Mouse (Mus musculus): ENCODE data around the gene Gm43552. TPM values are rescaled to one million over a fixed set of nuclear protein-coding genes. Genes with fewer than 3 reads are reported as not detected.

The Gm43552 gene
- polyA plus RNA-seq, 1 experiment from 2014 or later, result not detected

- H3K4me1 ChIP-seq, result peaks cover 8% of the 10 kb centered on the region
- peaks cover 3% of the 10 kb centered on the region; the same call in 1 of the 2 replicates for H3K36me3 ChIP-seq
- H3K9me3 ChIP-seq (replicated peaks), result no peaks in the 10 kb centered on the region
- DNase-seq (ENCODE audit: low spot score), result no peak
- no peaks in the 10 kb centered on the region for H3K27me3 ChIP-seq (ENCODE audit: low read depth, poor library complexity, severe bottlenecking)
- 88% methylated on average over 4 of the region's 4 CpGs for WGBS
- no peak overlapping the region for H3K4me3 ChIP-seq
- no peak overlapping the region for H3K27ac ChIP-seq
Measured at GRCm38 (mm10) chr5:65448941-65449340, 43.7 kb downstream of the Gm43552 start.

- no peak overlapping the region for H3K4me3 ChIP-seq
- no peak overlapping the region for H3K27ac ChIP-seq
- H3K9me3 ChIP-seq (replicated peaks), result no peaks in the 10 kb centered on the region
- no peaks in the 10 kb centered on the region for H3K27me3 ChIP-seq (ENCODE audit: low read depth, poor library complexity, severe bottlenecking)
- 89% methylated on average over 2 of the region's 2 CpGs for WGBS
- peaks cover 10% of the 10 kb centered on the region for H3K4me1 ChIP-seq
- H3K36me3 ChIP-seq, result peaks cover 3% of the 10 kb centered on the region; the same call in 1 of the 2 replicates
- no peak for DNase-seq (ENCODE audit: low spot score)
Measured at GRCm38 (mm10) chr5:65447826-65448225, 44.8 kb downstream of the Gm43552 start.

- Histone ChIP-seq H3K36me3 (peaks cover 3% of the 10 kb centered on the region; the same call in 1 of the 2 replicates), H3K9me3 (replicated peaks) (no peaks in the 10 kb centered on the region), H3K4me1 (peaks cover 10% of the 10 kb centered on the region), H3K27me3 (ENCODE audit: low read depth, poor library complexity, severe bottlenecking) (no peaks in the 10 kb centered on the region), H3K4me3 (no peak overlapping the region), H3K27ac (no peak overlapping the region)
- DNase-seq (ENCODE audit: low spot score), result no peak
- WGBS, result 87% methylated on average over 2 of the region's 2 CpGs
Measured at GRCm38 (mm10) chr5:65446756-65447155, 45.9 kb downstream of the Gm43552 start.

DNA sequence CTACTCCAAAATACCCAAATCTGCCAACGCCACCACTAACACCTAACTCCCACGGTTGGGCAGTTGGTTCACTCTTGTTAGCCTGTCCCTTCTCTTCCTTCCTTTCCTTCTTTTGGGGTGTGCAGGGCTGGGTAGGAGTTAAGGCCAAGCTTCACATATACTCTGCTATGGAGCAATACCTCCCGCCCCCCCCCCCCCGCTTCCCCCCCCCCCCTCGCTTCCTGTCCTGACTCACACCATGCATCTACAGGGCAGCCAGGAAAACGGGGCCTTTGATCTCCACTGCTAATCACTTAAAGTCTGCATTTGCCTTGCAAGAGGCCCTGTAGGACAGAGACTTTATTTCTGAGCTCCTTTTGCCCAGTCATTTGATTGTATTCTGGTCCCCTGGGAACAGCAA, 47.7 kb downstream of the Gm43552 start:
- DNase-seq (ENCODE audit: low spot score), result no peak
- H3K27ac ChIP-seq, result no peak overlapping the region
- WGBS, result 75% methylated on average over 2 of the region's 6 CpGs
- H3K36me3 ChIP-seq, result no peaks in the 10 kb centered on the region; the same call in 1 of the 2 replicates
- H3K4me3 ChIP-seq, result no peak overlapping the region
- no peaks in the 10 kb centered on the region for H3K9me3 ChIP-seq (replicated peaks)
- no peaks in the 10 kb centered on the region for H3K27me3 ChIP-seq (ENCODE audit: low read depth, poor library complexity, severe bottlenecking)
- H3K4me1 ChIP-seq, result peaks cover 10% of the 10 kb centered on the region

GRCm38 (mm10) chr5:65438041-65438440, 54.6 kb downstream of the Gm43552 start:
- Histone ChIP-seq H3K27ac (no peak overlapping the region), H3K4me1 (peaks cover 25% of the 10 kb centered on the region), H3K36me3 (peaks cover 2% of the 10 kb centered on the region; the same call in 1 of the 2 replicates), H3K4me3 (no peak overlapping the region), H3K27me3 (ENCODE audit: low read depth, poor library complexity, severe bottlenecking) (no peaks in the 10 kb centered on the region), H3K9me3 (replicated peaks) (no peaks in the 10 kb centered on the region)
- DNase-seq (ENCODE audit: low spot score), result no peak

DNA sequence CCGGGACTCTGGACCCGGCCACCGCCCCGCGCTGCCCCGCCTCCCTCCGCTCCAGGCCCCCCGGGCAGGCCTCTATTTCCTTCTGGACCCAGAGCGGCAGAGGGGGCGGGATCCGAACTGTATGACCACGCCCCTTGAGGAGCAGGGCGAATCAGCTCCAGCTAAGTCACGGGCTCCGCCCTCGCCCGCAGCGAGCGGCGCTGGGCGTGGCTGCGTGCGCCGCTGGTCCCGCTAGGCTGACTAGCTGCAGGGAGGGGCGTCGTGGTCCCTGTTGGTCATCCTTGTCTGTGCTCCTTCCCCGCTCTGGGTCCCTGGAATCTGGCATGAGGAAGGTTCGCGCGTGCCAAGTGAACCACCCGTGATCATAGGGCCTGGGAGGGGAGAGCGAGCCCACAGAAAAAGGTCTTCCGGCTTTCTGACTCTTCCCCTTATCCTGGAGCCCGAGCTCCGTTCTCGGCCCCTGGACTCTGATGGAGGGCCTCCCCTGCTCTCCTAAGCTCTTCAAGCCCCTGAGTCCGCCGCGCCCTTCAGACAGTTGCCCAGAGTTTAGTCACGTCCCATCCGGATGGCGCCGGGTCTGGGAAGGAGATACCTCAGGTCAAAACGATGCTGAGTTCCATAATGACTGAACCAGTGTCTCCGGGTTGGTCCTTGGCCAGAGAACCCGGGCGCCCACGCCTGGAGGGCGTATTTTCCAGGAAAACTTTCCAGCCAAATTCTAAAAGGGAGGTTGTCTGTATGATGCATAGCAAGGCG, 56.6 kb downstream of the Gm43552 start, which contains the start of gene Ugdh:
Gene Ugdh (minus strand): TSS at position 144 of the 756 bp plus-strand sequence.
- H3K4me1 ChIP-seq, result peaks cover 25% of the 10 kb centered on the region
- H3K9me3 ChIP-seq (replicated peaks), result no peaks in the 10 kb centered on the region
- peaks cover 2% of the 10 kb centered on the region; the same call in 1 of the 2 replicates for H3K36me3 ChIP-seq
- WGBS, result under 1% methylated on average over 51 of the region's 51 CpGs
- peak within 1 kb of the TSS; percentile 90 for H3K27ac ChIP-seq
- no peaks in the 10 kb centered on the region for H3K27me3 ChIP-seq (ENCODE audit: low read depth, poor library complexity, severe bottlenecking)
- H3K4me3 ChIP-seq, result peak within 1 kb of the TSS; percentile 90
- peak; percentile 96 for DNase-seq (ENCODE audit: low spot score)

DNA sequence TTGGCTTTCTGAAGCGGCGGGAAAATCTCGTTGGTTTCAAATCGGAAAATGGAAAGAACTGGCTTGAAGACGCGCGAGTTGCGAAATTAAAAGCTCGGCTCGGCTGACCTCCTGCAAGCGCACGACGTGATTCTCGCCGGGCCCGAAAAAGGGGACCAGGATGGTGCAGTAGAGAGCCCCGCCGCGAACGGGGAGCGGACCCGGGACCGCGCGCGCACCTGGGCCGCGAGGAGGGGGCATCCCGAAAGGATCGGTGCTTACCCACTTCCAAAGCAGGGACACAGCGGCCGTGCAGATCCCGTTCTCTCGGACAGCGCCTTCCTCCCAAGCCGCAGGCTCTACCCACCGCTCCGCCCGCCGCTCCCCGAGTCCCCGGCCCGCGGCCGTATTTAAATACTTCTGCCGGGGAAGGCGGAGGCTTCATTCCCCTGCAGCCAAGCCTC, 57.2 kb downstream of the Gm43552 start:
- Histone ChIP-seq H3K36me3 (peaks cover 2% of the 10 kb centered on the region; the same call in 1 of the 2 replicates), H3K9me3 (replicated peaks) (no peaks in the 10 kb centered on the region), H3K27me3 (ENCODE audit: low read depth, poor library complexity, severe bottlenecking) (no peaks in the 10 kb centered on the region), H3K4me1 (peaks cover 25% of the 10 kb centered on the region), H3K4me3 (peak overlapping the region; percentile 90), H3K27ac (peak overlapping the region; percentile 90)
- no peak for DNase-seq (ENCODE audit: low spot score)
- under 1% methylated on average over 47 of the region's 47 CpGs for WGBS

- no peaks in the 10 kb centered on the region for H3K9me3 ChIP-seq (replicated peaks)
- no peak for DNase-seq (ENCODE audit: low spot score)
- H3K4me3 ChIP-seq, result peak overlapping the region; percentile 90
- 6% methylated on average over 15 of the region's 15 CpGs for WGBS
- H3K27ac ChIP-seq, result peak overlapping the region; percentile 90
- no peaks in the 10 kb centered on the region for H3K27me3 ChIP-seq (ENCODE audit: low read depth, poor library complexity, severe bottlenecking)
- peaks cover 2% of the 10 kb centered on the region; the same call in 1 of the 2 replicates for H3K36me3 ChIP-seq
- H3K4me1 ChIP-seq, result peaks cover 25% of the 10 kb centered on the region
Measured at GRCm38 (mm10) chr5:65434471-65435362, 57.9 kb downstream of the Gm43552 start.

DNA sequence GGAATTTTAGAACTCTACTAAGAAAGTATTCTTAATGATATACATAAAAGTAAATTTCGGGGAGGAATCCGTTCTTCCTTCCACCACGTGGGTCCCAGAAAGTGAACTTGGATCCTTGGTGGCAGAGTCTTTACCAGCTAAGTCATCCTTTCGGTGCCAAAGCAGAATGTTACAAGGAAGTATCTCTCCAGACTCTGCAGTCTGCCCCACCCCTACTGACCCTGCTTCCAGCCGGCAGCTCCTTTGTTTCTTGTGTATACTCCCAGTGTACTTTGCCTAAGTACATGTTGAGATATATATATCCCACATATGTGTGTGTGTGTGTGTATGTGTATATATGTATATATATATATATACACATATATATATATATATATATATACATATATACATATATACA, 63.2 kb downstream of the Gm43552 start:
- DNase-seq (ENCODE audit: low spot score), result no peak
- H3K4me3 ChIP-seq, result no peak overlapping the region
- peaks cover 27% of the 10 kb centered on the region for H3K36me3 ChIP-seq
- no peak overlapping the region for H3K27ac ChIP-seq
- H3K27me3 ChIP-seq (ENCODE audit: low read depth, poor library complexity, severe bottlenecking), result no peaks in the 10 kb centered on the region
- H3K9me3 ChIP-seq (replicated peaks), result no peaks in the 10 kb centered on the region
- 93% methylated on average over 5 of the region's 5 CpGs for WGBS
- H3K4me1 ChIP-seq, result peaks cover 3% of the 10 kb centered on the region; the same call in 1 of the 2 replicates

DNA sequence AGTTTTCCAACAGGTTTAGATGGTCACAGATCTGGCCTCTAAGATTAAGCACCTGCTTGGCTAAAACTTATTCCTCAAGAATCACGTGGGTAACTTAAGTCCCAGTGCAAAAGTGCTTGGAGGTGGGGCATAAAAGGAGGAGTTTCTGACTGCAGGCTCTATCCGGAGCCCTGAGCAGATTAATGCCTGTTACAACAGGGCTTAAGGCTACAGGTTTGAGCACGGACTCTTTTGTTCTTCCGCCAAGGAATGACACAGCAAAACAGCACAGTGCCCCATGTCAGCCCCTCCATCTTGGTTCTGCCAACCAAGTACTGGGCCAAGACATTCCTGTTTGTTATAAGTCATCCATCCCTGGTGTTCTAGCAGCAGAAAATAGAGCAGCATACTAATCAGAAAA, 64.3 kb downstream of the Gm43552 start:
- no peaks in the 10 kb centered on the region for H3K9me3 ChIP-seq (replicated peaks)
- H3K27ac ChIP-seq, result no peak overlapping the region
- 50% methylated on average over 4 of the region's 4 CpGs for WGBS
- no peaks in the 10 kb centered on the region for H3K4me1 ChIP-seq
- DNase-seq (ENCODE audit: low spot score), result no peak
- peaks cover 37% of the 10 kb centered on the region for H3K36me3 ChIP-seq
- no peak overlapping the region for H3K4me3 ChIP-seq
- no peaks in the 10 kb centered on the region for H3K27me3 ChIP-seq (ENCODE audit: low read depth, poor library complexity, severe bottlenecking)

DNA sequence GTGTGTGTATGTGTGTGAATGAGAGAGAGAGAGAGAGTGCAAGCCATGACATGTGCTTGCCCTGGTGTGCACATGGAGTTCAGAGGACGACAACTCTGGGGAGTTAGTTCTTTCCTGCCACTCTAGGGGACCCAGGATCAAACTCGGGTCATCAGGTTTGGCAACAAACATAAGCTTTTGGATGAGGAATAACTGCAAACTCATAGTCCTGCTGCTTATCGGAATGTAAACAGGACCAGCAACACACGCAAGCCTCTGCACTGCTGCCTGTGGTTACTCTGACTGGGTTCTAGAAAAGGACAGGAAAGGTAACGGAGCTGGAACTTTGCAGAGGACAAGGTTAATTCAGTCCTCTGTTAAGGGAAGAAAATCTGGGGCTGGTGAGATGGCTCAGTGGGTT, 67.4 kb downstream of the Gm43552 start:
- no peak for DNase-seq (ENCODE audit: low spot score)
- 93% methylated on average over 5 of the region's 5 CpGs for WGBS
- H3K27me3 ChIP-seq (ENCODE audit: low read depth, poor library complexity, severe bottlenecking), result no peaks in the 10 kb centered on the region
- H3K36me3 ChIP-seq, result peaks cover 65% of the 10 kb centered on the region
- no peak overlapping the region for H3K27ac ChIP-seq
- H3K4me1 ChIP-seq, result no peaks in the 10 kb centered on the region
- no peaks in the 10 kb centered on the region for H3K9me3 ChIP-seq (replicated peaks)
- H3K4me3 ChIP-seq, result no peak overlapping the region

- H3K36me3 ChIP-seq, result peaks cover 67% of the 10 kb centered on the region
- no peaks in the 10 kb centered on the region for H3K9me3 ChIP-seq (replicated peaks)
- no peaks in the 10 kb centered on the region for H3K4me1 ChIP-seq
- H3K27ac ChIP-seq, result no peak overlapping the region
- no peak for DNase-seq (ENCODE audit: low spot score)
- no peak overlapping the region for H3K4me3 ChIP-seq
- H3K27me3 ChIP-seq (ENCODE audit: low read depth, poor library complexity, severe bottlenecking), result no peaks in the 10 kb centered on the region
- WGBS, result 93% methylated on average over 6 of the region's 6 CpGs
Measured at GRCm38 (mm10) chr5:65424215-65424614, 68.4 kb downstream of the Gm43552 start.

DNA sequence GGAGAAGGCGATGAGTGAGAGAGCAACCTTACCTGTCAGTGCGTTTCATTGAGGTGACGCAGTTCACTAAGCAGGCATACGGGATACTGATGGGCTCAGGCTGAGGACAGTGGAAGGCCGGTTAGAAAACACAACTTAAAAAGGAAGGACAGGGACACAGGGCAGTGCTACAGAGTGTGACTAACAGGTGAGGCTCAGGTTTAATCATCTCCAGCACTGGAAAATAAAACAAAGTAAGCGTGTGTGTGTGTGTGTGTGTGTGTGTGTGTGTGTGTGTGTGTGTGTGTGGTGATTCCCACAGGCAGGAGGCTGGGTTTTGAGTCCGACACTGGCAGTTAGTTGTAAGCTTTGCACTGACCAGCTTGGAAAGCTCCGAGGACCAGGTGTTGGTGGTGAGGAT, 69.8 kb downstream of the Gm43552 start:
- no peak for DNase-seq (ENCODE audit: low spot score)
- Histone ChIP-seq H3K9me3 (replicated peaks) (no peaks in the 10 kb centered on the region), H3K4me1 (no peaks in the 10 kb centered on the region), H3K36me3 (peaks cover 78% of the 10 kb centered on the region), H3K27ac (no peak overlapping the region), H3K27me3 (ENCODE audit: low read depth, poor library complexity, severe bottlenecking) (no peaks in the 10 kb centered on the region), H3K4me3 (no peak overlapping the region)
- 93% methylated on average over 8 of the region's 8 CpGs for WGBS

Data from limb, embryonic 10.5 days (tissue).